Mouse (Mus musculus) megakaryocyte-erythroid progenitor cell, adult 5-6 weeks (primary cell): ENCODE results near the gene Irak4. TPM values are rescaled to one million over a fixed set of nuclear protein-coding genes. Genes with fewer than 3 reads are reported as not detected.

Experiments
- ATAC-seq: replicated peaks from 2 replicates; pipeline ENCODE4 v1.8.0; 2016; ENCODE audit warnings: mild to moderate bottlenecking, inconsistent platforms; ENCODE audit not compliant: severe bottlenecking, poor library complexity, low FRiP score, low TSS enrichment
- total RNA-seq, 2 experiments: library from RNA; stranded (forward) in 1 of 2; stranded (reverse) in 1 of 2; fragments of 200-1000, 215-1000 nt in 1 of 2; fragments of >200 nt in 1 of 2; fragmentation: Nextera tagmentation in 1 of 2; gene quantifications; 2 replicates each; pipeline ENCODE4 v1.2.3; 2014 to 2017

Gene Irak4
- total RNA-seq (2014; fragmentation: Nextera tagmentation) (4.0 and 5.4 TPM in 2 replicates), total RNA-seq (2017) (11.0 and 17.1 TPM in 2 replicates)

DNA sequence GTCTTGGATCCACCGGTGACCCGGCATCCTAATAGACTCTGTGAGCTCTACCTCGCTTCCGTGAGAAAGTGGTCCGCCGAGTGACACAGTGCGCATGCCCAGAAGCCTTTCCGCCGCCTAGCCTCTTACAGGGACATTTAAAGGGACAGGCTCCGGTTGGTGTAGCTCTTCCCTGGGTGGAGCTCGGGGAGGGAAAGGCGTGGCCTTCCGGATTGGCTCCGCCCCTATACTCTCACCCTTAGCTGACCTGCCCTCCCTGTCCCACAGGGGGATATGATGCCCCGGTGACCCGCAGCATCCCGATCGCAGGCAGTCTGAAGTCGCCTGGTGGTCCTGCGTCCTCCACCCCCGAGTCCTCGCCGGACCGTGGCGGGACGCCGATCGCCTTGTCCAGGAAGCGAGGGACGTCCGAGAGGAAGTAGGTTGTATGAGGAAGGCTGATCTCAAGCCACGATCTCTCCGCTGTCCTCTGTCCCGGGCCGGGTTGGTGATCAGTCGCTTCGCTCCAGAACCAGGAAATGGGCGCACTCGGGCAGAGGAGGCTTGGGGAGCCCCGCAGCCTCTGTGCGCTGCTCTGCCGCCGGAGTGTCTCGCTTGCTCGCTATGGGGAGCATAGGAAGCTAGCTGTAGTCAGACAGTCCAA lies at the start of gene Irak4, which contains the start of gene Pus7l:
Irak4 (plus strand) TSS at position 235 of the 643 bp plus-strand sequence.
Pus7l (minus strand) TSS at position 139 of the 643 bp plus-strand sequence.
- ATAC-seq, result peak; percentile 99

DNA sequence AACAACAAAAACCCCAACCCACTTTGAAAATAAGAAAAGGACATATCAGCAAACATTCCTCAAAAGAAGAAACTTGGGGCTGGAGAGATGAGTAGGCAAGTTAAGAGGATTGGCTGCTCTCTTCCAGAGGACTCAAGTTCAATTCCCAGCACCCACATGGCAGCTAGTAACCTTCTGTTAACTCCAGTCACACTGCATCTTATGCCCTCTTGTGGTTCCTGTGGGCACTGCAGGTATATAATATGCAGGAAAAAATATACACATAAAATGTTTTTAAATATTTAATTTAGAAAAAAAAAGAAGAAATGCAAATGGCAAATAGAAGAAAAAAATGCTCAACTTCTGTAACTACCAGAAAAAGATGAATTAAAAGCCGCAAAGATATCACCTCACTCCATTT lies 49.0 kb upstream of the Irak4 start:
- ATAC-seq, result no peak

DNA sequence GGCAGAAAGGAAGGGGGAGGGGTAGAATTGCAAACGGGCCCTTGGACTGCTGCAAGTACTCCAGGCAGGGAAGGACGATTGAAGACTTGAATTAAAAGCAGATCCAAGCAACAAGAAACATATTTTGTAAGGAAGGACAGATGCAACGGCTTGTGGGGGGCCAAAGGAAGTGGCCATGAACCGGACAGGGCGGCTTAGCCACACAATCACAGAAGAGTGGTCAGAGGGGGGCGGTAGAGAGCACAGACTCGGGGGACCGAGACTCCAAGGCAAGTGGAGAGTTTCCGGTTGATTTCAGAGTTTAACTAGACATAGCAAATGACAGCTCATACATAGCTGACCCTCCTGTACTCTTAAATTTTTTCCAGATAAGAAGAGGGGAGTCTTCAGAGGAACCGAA lies 47.5 kb upstream of the Irak4 start:
- no peak for ATAC-seq

DNA sequence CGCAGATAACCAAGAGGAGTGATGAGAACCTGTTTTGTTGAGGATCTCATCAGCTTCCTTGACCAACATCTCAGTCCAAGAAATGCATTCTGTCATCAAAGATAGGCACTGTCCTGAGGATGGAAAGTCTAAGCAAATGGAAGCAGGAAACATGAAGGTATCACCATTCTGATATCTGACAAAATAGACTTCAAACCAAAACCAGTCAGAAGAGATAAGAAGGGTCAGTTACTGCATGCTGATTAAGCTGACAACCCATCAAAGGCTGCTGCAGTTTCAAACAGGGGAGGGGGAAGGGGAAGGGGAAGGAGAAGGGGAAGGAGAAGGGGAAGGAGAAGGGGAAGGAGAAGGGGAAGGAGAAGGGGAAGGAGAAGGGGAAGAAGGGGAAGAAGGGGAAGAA lies 44.2 kb upstream of the Irak4 start:
- no peak for ATAC-seq

DNA sequence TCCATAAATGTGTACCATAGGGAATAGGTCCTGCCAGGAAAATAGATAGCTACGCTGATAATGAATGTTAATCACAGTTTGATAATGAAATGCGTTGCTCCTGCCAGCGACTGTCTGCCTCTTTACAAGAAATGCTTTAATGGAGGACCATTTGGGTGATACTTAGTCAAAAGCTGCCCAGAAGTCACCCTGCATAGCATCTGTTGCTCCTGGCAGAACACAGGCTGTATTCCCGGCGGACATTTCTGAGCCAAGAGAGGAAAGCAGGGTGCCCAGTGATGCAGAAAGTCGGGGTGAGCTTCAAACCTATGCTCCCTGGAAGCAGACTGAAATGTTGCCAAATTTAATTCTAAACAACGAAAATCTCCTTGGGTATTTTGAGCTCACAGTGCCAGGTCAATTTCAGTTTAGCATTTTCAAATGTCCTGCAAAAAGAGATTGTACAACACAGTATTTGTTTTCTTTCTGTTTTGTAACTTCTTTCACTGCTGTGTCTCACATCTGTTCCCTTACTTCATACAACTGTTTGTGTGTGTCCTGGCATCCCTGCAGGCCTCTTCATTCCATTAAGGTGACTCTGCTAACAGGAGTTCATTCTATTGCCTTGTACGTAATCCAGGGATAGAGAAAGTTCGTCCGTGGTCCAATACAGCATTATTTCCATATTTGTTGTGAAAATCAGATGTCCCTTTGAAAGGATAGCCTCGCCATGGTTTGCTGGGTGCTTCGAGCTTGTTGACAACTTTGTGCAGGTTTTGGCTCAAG lies 39.8 kb upstream of the Irak4 start:
- ATAC-seq, result no peak

DNA sequence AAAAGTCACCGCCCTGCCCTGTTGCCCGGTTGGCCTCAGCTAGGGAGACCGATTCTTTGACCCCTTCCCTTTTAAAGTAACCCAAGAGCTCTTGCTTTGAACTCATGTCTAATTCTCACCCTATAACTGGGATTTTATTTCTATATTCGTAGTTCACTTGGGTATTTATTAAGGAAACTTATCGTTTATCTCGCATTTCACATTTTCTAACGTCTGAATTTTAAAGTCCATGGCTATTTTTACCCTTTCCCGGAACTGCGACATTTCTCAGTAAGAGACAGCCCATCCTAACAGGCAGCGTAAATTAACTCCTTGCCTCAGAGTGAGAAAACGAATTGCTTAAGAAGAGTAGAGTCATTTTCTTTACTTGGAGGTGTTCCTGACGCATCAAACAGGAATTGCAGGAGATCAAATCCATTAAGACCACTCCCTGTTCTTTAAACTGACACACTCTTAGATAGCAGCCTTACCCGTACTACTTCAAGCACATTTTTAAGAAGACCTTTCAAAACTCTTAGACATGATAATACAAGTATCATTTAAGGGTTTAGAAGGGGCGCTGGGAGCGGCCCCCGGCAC lies 25.4 kb upstream of the Irak4 start:
- no peak for ATAC-seq

DNA sequence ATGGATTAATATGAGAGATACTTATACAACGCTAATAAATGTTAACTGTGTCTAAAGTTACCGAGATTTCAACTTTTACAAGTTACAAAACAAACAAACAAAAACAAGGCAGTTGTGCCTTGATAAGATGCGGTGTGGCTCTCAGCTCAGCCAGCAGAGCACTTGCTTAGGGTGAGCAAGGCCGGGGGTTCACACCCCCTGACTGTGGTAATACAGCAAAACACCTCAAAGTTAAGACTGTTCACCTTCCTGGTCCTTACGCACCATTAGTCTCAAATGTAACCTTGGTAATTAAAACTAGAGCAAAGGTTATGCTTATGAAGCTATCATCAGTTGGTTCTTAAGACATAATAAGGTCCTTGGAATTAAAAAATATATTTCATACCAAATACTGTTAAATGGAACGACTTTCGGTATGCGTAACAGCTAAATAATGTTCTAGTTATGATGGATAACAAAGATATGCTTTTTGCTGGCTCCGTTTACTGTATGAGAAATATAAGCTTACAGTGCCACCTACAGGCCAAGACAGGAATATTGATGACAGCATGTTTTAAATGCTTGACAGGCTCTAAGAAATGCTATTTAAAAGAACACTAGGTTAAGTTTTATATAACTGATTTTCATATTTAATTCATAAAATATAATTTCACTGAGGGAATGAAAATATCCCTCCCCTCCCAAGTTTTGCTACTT lies 23.1 kb upstream of the Irak4 start:
- peak; percentile 85 for ATAC-seq

DNA sequence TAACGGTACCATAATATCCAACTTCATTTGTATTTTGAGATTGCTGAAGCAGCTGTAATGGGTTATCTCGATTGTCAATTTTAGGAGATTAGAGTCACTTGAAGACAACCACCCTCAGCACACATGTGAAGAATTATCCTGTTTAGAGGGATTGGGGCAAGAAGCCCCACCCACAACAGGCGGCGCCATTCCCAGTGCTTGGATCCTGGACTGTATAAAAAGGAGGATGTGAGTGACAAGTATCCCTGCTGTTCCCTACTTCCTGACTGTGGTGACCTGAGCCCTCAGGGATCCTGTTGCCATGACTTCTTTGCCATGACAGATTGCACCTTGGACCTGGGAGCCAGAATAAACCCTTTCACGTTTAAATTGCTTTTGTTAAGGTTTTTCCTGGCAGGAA lies 22.5 kb upstream of the Irak4 start:
- no peak for ATAC-seq

DNA sequence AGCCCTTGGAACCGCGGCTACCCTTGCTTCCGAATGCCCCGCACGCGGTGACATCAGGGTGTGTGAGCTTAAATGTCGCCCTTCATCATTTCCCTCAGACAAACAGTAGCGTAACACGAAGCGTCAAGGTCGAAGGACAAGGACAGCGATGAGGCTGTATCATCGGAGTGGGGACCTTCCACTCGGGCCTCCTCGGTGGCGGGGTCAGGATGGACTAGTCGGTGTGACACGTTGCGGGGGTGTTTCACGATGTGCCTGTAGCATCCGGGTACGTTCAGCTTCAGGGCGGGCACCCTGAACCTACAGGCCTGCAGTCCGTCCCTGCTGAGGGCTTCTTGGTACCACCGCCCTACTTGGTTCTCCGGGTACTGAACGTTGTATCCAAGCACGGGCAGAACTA lies 20.2 kb upstream of the Irak4 start:
- no peak for ATAC-seq

DNA sequence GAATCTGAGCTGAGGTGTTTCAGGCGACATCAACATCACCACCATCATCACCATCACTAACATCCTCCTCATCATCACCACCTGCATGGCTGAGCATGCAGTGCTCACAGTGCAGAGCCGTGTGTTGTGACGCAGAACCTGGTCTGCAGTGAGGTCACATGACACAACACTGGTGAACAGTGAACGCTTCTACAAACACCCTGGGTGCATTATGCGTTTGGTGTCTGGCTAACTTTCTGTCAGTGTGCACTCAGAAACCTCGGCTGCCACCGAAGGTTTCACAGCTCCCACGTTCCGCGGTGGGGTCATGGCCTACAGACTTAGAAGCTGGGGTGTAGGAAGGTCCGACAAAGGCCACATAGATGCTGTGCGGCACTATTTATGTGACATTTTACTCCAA lies 18.5 kb upstream of the Irak4 start:
- no peak for ATAC-seq

DNA sequence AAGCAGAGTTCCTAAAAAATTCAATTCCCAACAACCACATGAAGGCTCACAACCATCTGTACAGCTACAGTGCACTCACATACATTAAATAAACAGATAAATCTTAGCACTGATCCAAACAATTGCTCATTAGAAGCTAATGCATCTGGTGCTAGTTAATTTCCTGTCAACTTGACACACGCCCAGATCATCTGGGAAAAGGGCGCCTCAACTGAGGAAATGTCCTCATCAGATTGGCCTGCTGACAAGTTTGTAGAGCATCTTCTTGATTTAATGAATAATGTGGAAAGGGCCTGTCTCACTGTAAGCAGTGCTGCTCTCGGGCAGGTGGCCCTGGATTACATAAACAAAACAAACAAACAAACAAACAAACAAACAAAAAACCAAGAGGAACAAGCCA lies 12.9 kb upstream of the Irak4 start:
- no peak for ATAC-seq

DNA sequence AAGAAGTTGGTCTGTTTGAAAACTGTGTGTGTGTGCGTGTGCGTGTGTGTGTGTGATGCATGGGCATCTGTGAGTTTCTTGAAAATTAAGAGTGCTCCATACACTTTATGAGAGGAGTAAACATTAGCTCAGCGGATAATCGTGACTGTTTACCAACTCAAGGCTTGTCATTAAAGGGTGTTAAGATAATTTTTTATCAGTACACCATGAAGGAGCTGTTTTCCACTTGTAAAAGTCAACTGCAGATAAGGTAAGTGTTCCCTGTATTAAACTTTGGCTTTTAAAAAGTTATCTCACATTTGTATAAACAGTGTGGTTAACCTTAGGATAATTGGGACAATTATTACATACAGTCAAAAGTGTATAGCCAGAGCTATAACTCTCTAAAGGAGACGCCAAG lies 11.1 kb upstream of the Irak4 start:
- peak; percentile 51 for ATAC-seq

DNA sequence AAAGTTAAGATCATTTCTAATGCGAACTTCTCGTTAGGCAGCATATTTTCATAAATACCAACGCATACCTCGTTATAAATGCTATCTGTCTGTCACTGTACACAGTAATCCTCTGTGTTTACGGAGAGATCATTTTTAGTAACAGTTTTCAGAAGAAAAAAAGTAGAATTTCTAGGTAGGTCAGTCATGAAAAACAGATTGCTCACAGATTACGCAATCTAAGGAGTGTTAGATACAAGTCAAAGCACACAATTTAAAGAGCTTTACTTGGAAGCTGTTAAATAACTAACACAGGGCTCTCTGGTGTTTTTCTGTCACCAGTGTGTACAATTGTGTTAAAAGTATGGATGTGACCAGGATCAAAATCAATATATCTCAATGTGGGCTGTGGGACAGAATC lies 10.5 kb upstream of the Irak4 start:
- no peak for ATAC-seq

DNA sequence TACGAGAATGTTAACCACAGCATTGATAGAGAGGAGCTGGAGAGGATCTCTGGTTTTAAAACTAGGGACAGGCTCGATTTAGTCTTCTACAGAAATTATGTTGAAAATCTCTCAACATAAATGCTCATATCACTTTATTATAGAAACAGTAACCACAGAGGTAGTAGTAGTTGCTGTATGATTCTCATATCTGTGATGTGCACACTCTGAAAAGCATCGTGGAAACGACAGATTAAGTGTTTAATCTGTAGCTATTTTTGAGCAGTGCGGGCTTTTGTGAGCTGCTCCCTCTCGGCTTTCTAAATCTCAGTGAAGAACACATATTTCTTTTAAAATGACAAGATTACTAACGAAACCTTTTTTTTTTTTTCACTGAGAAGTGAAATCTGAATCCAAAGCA lies 7.9 kb upstream of the Irak4 start:
- peak; percentile 73 for ATAC-seq

DNA sequence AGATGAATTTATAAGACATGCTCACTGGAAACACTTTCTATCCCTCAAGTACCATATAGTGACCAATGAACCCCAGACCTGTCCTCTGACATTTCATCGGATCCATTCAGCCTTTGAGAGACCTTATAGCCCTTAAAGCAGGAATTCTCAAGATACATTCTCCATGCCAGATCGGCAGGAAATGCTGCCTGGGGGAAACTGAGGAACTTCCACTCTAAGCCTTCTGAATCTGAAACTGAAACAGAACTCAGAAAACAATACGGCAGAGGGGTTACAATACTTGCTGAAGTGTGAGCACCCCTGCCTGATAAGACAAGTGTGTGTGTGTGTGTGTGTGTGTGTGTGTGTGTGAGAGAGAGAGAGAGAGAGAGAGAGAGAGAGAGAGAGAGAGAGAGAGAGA lies 4.1 kb upstream of the Irak4 start:
- no peak for ATAC-seq

DNA sequence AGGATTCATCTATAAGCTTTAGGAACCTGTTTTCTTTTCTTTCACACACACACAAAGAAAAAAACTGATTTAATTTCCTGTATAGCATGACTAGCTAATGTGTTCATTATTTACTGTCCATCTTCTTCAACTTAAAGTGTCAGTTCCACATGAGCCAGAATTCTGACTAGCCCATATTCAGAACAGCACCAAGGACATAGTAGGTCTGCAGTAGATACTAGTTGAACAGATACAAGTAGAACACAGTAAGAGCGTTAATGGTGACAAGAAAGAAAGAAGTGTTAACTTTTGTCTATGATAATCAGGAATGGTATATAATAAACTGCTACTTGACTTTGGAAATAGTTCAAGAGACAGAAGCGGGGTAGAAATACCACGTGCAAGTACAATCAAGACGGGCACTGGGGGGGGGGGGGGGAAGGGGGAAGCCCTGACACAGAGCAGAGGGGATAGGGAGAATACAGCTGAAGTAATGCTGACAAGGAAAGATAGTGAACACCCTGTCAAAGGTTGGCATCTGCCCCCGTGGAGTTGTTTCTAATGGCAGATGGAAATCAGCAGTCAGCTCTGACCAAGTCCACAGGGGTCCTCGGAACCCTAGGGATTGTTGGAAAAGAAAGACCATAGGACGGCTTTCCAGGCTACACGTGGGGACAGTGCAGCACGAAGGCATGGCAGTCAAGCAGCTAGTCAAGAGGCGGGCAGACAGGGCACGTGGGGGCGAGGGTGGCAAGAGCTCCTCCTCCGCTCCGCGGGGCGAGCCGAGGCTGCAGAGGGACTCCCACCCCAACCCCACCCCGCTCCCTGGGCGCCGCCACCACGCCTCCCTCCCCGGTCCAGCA lies 655 bp upstream of the Irak4 start:
- ATAC-seq, result peak; percentile 79

DNA sequence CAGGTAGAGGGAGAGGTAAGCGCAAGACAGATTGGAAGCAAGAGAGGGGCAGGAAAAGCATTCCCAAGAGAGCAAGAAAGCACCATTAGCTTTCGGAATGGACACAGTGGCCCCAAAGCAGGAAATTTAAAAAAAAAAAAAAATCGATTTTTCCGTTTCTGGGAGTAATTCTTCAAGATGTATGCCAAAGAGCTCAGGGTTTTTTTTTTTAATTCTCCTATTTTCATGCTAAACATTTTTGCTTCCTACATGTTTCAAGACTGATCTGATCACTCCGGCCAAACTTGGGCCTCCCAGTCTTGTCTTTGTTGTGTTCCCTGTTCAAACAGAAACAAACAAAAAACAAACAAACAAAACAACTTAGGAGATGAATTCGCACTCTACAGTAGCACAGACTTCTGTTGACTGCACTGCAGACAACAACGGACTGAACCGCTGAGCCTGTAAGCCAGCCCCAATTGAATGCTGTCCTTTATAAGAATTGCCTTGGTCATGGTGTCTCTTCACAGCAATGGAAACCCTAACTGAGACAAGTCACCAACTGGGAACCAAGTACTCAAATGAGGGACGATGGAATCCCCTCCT lies 701 bp downstream of the Irak4 start:
- no peak for ATAC-seq

DNA sequence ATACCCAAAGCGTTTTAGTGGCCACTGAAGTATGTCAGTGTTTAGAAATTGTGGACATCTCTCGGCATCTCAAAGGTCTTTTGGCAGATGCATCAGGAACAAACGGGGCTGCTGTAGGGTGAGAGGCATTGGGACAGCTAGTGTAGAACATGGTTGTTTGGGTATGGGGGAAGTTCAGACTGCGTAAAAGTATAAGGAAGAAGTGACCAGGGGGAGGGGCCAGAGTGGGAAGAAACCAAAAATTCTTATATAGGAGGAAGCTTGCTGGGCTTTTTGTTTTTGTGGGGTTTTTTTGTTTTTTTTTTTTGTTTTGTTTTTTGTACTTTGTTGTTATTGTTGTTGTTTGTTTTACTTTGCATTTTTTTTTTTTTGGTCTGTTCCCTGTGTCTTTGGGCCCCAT lies 1.4 kb downstream of the Irak4 start:
- no peak for ATAC-seq

DNA sequence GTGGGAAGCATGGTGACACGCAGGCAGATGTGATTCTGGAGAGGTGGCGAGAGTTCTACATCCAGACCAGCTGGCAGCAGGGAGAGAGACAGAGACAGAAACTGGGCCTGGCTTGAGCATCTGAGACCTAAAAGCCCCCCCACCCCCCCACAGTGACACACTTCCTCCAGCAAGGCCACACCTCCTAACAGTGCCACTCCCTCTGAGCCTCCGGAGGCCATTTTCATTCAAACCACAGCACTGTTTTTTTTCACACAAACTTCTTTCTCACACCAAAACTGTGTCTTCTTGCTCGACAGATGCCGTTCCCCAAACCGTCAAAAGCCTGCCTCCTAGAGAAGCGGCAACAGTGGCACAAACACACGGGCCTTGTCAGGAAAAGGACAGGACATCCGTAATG lies 10.1 kb downstream of the Irak4 start:
- no peak for ATAC-seq
